Mouse (Mus musculus) spleen, postnatal 10 days (tissue): Measurements from ENCODE around the gene Cpa5.

Source experiments
- DNase-seq, 2 experiments: peaks; one replicate each; pipeline ENCODE4 v3.0.0; 2021 to 2022; ENCODE audit warnings: low spot score in 2 of 2

Gene Cpa5

DNA sequence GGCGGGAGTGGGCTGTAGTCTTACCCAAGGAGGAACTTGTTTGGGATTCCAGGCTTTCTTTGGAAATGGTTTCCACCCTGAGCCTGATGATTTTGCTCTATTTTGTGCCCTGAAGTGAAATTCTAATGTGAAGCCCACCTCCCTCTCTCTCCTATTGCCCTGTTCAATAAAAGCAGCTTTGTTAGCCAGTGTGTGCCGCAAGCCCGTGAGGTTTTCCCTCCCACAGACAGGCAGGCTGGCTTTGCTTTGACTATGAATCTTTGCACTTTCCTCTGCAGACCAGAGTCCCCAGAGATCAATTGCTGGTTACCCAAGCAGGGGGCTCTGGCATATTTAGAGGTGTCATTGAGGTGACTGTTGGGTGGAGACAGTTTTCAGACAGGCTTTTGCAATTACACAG is 33.7 kb downstream of the Cpa5 start:
- no peak for DNase-seq

DNA sequence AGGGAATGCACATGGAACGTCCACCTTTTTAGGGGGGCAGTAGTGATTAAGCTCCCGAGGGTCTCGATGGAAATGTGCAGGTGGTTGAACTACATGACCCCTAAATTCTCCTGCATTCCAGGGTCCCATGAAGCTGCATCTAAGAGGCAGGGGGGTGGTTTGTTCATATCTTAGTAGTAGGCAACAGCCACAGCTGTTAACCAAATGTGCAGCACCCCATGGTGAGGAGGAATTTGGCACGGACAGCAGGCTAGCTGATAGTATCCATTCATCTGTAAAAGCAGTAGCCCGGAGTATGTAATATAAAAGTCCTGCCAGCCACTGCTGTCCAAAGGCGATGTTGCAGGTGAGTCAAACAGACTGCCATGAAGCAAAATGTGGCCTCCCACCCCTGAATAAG is 34.6 kb downstream of the Cpa5 start:
- no peak for DNase-seq

DNA sequence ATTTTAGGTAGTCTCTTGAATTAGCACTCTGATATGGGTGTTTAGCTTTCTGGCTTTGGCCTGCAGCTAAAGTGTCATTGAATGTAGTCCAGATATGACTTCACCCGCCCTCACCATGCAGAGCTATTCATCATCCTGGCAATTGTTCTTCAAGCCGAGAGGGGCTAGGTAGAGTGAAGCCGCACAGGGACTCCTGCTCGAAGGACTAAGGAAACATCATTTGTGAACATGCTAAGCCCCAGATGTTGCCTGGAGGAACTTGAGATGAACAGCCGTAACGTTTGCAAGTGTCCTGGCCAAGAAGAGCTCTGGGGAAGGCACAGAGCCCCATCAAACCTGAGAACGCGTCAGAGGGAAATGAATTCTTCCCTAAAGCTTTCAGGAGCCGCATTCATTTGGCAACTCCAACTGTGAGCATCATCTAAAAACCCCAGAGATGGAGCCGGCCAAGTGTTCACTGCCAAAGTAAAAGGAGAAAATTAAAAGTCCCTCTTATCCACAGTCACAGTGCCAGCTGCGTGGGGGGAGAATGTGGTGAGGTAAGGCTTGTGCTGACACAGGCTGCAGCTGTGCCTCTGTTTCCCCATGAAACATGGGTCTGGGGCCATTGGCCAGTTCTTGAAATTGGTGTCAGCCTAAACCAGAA is 39.0 kb downstream of the Cpa5 start:
- DNase-seq = no peak

DNA sequence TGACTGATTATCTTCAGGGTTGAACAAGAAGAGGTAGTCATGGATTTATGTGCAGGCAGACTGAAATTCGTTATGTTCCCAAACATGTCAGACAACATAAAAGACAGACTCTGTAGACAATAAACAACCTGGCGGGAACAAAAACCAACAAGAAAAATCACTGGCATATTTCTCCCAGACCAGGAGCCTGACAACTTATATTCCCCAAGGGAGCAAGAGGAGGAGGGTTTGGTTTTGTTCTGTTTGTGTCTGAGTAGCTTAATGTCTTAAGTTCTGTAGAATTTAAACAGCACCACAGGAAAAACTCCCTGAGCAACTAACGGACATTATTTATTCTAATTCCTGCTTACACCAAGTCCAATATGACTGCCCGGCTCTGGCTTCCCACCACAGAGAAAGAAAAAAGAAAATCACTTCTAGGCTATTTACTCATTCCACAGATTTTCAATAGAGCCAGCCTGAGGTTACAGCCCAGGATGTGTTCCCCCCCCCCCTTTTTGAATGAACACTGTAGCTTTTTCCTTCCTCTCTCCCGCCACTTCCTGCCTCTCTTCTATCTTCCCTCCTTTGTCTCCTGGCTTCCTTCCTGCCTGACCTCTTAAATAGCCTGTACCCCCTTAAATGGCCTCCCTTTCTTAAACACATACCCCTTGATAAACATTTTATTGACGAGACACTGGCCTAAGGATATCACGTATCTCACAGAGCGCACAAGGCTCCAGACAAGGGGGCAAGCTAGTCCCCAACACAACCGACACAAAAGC is 41.8 kb downstream of the Cpa5 start:
- DNase-seq = no peak

DNA sequence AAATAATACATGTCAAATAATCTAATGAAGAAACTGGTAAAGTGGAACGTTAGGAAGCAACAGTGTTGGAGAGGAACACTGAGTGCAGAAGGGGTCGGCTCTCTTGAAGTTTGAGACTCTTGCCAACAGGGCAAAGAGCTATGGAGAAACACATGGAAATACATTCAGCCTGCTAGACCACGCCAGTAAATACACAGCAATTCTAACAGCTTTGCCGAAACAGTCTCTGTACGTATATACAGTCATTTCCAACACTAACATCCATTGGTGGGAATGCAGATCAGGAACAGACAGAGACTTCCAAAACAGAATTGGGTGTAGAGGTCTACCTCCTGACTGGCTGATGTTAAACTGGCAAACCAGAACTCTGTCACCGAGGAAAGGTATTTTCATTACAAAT is 42.7 kb downstream of the Cpa5 start:
- DNase-seq = no peak

DNA sequence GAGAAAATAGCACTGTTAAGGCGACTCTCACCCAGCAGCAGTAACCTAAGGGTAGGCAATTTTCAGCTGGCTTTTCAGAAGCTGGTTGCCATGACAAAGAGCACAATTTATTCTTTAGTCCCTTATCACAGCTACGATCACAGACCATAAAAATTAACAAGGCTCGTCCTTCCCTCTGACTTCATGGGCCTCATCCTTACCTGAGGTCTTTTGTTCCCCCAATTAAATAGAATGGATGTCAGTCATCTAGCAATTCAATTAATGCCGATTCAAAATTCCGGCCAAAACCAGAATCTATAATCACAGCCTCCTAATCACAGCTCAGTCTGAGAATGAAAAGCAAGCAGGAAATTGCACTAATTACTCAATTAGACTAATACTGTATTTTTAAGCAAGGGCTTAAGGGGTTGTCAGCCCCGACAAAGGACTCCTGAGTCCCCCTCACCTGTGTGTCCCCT is 43.6 kb downstream of the Cpa5 start:
- DNase-seq = no peak

DNA sequence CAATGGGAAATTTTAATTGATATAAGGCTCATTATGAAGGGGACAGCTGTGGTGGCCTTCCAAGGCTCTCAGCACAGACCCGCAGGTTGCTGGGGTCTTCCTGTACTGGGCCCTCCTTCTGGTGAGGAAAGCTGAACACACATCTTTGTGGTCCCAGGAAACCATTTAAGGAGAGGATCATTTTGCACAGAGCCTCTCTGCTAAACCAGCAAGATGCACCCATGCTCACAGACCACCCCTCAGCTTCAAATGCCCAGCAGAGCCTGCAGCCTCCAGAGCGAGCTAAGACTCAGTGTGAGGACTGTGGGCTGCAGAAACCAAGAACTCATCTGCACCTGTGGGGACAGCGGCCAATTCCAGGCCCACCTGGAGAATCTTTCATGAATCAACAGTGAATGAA is 44.1 kb downstream of the Cpa5 start:
- no peak for DNase-seq

DNA sequence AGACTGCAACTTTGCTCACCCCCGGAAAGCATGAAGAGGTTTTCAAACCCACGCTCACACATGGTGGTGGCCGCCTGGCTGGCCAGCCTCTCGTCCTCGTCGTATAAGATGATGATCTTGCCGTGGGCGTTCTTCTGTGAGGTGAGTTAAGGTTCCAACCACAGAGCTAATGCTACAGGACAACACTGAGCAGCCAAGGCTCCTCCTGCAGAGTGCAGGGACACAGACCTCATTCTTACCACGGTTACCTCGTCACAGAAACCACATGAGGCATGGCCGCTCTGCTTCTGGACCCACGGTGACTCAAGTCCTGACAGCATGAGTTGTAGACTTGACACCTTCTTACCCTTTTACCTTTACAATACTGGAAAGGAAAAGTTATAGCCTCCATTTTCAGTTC is 46.5 kb downstream of the Cpa5 start:
- DNase-seq = no peak

DNA sequence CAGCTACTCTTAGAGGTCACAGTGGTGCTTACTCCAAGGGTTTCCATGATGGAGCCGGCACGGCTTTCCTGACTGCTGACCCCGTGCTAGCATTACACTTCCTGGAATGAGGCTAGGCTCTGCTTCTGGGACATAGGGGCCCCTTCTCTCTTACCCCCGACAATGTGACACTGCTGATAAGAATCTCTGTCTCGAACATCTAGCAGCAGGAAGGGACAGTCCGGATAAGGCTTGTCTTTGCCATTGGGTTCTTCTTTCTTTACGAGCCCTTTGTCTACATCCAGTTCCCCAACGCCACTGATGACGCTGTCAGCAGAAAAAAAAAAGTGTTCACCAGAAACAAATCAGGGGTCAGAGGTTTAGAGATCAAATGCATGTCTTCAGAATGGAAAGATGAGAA is 47.8 kb downstream of the Cpa5 start:
- DNase-seq = no peak

DNA sequence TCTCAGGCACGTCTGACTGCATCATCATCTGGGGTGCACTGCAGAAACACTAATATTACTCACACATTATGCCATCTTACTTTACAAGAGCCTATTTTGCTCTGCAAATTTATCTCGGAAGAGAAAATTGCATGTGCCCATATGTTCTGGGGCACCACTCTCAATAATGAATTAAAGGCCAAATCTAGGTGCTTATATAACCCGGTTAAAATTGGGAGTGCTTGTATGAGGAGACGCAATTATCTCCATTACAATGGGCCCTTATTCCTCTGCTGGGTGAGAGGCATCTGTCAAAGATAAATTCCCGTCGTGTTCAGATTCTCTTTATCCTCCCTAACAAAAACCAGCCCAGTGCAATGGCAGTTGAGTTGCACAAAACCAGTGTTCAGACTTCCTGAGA is 54.0 kb downstream of the Cpa5 start:
- no peak for DNase-seq

DNA sequence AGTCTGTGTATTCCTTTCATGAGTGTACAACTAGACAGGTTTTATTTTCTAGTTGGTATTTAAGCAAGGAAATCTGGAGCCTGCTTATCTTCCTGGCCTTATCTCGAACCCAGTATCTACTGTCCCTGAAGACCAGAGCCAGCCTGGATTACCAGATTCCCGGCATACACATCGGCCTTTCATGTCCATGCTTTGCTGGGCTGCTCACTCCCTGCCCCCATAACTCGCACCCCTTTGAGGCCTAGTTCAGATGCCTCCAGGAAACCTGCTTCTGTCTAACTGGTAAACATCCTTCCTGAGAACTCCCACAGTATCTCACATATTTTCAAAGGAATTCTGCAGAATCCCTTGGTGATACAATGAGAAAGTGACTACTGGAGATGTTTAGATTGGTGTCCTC is 54.5 kb downstream of the Cpa5 start:
- DNase-seq = no peak

DNA sequence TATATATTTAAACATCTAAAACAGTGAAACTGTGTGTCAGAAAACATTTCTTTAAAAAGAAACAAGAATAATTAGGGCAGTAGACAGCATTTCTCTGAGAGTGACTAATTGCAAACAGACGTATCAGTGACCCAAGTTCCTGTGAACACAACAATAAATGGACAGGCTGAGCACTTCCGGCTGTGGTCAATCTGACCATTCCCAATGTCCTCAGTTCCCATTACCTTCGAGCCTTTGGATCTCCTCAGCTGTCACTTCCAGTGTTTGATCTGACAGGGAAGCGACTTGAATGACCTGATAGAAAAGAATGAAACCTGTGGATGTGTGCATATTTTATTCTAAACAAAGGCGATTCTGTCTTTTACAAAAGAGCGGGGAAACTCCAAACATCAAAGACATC is 55.2 kb downstream of the Cpa5 start:
- no peak for DNase-seq

DNA sequence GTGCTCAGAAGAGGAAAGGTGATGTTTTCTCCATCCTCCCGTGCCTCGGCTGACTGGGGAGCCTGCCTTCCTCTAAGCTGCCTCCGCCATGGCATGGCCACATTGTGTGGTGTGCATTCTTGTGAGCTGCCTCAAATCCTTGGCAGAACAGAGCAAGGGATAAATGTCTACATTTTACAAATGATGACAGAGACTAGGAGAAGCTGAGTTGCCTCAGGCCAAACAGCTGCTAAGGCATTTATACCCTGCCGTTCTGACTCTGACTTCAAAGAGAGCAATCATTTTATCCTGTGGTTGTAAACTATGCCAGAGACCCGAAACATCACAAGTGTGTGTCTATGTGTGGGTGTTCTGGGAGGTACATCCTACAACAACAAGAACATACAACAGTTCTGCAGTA is 56.8 kb downstream of the Cpa5 start:
- DNase-seq = no peak

DNA sequence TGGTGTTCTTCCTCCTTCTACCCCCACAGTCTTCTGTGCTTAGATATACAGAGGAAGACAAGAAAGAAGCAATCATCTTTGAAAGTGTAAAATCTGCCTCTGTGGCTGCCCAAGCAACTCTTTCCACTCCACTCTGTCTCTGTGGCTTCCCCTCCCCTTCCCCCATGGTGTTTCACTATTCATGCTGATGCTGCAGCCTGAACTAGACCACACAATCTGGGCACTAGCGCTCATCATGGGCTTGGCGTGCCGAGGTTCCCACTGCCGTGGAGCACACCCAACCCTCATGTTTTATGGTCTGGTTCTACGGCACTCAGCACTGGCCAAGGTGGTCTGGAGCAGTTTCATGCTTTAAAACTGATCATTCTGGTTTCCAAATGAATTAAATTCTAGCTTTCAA is 60.9 kb downstream of the Cpa5 start:
- DNase-seq = no peak

DNA sequence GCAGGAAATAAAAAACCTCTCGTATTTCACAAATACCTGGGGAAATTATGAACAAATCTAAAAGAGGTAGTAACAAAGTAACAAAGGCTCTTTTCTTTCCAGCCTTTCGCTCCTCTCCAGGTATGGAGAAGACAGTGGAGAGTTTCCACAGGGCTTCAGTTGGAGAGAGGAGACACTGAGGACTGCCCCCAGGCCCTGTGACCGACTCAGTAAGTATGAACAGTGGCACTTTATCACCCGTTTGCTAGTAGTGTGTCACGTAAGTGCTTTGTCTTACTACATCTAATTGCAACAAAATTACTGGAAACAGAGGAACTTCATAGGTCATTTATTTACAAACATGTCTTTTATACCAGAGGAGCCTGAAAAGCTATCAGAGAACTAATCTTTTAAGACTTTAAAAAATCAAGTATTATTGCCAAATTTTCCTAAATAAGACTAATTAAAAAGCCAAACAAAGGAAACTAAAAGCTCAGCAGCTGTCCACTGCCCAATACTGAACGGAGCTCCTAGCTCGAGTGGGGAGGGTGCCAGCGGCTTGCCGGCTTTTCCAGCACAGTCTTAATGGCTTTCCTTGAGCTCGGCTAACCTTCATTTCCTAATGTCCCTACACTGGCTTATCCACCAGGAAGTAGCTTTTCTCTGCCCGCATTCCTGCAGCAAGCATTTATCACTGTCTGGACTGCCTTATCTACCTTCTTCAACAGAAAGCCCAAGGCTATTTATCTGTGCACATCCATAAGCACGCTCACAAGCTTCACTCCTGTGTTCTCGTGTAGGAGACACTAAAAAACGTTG is 63.2 kb downstream of the Cpa5 start:
- DNase-seq = no peak

DNA sequence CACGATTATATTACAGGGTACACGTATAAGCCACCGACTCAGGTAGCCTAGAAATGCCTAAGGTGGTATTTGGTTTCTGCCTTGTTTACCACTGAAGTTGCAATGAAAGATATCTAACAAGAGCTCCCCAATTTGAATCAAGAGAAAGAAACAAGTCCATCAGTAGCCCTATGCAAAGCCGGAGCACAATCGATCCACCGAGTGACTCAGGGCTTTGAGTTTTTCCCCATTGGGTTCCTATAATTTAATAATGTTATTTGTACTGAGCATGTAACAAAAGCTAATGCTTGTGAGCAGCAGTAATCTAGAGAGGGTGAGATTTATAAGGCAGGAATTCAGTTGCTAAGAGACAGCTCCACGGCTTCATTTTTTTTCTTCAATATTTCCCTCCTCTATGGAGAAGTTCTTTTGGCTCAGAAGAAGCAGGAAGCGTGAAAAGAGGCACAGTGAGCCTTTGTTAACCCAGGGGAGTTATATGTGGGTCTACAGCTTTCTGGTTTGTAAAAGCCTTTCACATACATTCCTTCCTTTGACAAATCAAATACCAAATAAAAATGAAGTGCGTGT is 64.0 kb downstream of the Cpa5 start:
- no peak for DNase-seq

DNA sequence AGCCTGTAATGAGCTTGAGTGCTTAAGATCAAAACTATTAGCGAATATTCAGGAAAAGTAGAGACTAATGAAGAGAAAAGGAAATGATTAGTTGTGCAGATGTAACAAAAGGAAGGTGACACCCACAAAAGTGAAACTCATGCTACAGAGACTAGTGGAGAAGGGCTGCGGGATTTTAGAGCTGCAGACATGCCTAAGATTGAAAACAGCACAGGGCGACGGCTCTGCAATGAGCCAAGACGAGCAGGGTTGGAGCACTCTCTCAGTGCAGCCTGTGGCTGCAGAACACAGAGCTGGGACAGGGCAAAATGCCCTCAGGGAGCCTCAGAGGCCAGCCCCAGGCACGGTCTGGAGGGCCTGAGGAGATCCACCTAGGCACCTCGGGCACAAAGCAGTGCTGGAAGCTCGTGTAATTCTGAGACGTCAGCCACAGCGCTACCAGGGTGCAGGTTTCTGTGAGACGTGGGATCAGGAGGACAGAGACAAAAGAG is 64.5 kb downstream of the Cpa5 start:
- no peak for DNase-seq

DNA sequence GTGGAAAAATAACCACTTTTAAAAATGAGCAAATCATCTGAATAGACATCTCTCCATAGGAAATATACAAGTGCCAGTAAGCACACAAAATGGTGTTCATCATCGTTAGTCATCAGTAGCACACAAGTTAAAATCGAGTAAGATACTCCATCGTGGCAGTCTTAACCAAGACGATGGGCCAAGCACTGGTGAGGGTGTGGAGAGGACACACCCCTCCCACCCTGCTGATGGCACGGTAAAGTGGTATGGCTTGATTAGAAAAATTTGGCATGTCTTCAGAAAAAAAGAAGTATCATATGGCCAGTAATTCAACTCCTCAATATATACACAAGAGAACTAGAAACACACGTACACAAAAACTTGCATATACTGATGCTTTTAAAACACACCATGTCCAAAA is 65.7 kb downstream of the Cpa5 start:
- DNase-seq = peak in 1 of 2 experiments; percentile 50

DNA sequence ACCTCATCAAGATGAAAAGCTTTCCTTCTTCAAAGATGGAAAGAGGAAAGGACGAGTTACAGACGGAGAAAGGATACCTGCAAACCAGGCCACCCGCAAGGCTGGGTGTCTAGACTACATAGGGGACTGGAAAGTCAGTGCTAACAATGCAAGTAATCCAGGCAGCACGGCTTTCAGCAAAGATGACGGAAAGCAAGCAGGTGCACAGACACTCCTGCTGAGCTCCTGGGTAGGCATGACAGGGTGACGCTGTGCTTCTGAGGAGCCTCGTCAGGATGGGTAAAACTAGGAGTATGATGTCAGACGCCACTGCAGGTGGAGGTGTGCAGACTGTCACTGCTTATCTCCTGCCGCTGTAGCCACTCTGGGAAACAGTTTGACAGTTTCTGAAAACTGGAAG is 66.8 kb downstream of the Cpa5 start:
- no peak for DNase-seq

DNA sequence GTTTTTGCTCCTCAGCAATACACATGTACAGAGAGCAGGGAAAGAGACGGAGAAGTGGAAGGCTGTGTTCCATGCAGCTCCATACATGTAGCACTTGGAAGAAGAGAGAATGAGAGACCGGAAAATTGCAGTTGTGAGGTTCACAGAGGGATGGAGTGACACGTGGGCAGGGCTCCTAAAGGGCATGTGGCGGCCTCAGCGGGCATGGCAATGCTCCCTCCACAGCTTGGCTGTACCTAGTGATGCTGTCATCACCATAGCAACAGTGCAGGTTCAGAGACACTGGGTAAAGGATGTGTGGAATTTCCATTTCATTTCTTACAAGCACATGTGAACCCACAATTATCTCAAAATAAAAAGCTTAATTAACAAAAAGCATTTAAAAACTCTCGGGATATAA is 67.7 kb downstream of the Cpa5 start:
- DNase-seq = no peak

DNA sequence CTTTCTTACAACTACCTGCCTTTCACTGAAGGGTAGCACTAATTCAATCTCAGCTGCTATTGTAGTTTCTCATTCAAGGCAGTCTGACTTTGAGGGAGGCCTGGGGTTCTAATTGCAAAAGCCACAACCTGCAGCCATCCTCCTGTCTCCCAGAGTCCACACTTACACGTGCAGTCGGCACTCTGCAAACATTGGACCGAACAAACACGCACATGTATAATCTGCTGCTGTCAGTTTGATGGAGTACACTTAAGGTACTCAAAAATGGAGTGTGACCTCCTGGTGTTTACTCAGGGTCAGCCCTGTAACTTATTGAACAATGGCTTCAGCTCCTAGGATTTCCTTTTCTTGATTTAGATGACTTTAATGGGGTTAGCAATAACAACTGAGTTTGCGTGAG is 68.8 kb downstream of the Cpa5 start:
- no peak for DNase-seq

DNA sequence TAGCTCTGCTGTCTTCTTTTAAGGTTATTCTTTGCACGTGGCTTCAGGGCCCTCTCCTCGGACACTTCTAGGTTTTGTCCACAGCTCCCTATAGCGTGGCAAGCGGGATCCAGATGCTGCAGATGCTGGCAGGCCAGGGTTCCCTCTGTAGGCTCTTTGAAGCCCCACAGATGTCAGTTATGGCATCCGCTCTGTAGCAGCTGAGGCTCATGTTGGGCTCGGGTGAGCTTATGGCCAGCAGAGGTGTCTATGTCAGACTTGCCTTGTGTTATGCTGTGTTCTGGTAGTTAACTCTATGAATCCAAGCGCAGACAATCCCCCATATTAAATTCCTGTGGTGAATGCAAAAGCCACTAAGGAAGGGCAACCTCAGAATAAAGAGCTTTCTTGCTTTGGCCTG is 69.6 kb downstream of the Cpa5 start:
- no peak for DNase-seq
